Mouse (Mus musculus) spleen, adult 2 months (tissue): ENCODE measurements at regions not wholly inside any gene's neighbourhood (a gene's known extent, or its start where the extent isn't known, plus 50 kb on each side); places are given as distances from the start of the nearest gene placed in this dataset.

Source experiments
- CTCF ChIP-seq: fragments of 200-500 bp; IDR thresholded peaks from 2 replicates; pipeline ENCODE4 v1.5.1; 2011; ENCODE audit warnings: mild to moderate bottlenecking, inconsistent platforms; ENCODE audit not compliant: insufficient read depth, insufficient read length, insufficient replicate concordance; ENCODE audit errors: extremely low read depth
- POLR2A ChIP-seq: fragments of 200-500 bp; IDR thresholded peaks from 2 replicates; pipeline ENCODE4 v1.6.1; 2011; ENCODE audit warnings: low read depth, low read length, inconsistent platforms

- TF ChIP-seq CTCF, result no peak
- no peak for TF ChIP-seq POLR2A
Observed at GRCm38 (mm10) chr11:112861233-112861632, 79.2 kb downstream of the Sox9 start.
